Mouse (Mus musculus): ENCODE measurements around the gene Calhm3. TPM values are rescaled to one million over a fixed set of nuclear protein-coding genes. Genes with fewer than 3 reads are reported as not detected.

The Calhm3 gene
- not detected in 2 replicates for polyA plus RNA-seq (2015; fragmentation: Nextera tagmentation; extraction: Ambion mirVana)

DNA sequence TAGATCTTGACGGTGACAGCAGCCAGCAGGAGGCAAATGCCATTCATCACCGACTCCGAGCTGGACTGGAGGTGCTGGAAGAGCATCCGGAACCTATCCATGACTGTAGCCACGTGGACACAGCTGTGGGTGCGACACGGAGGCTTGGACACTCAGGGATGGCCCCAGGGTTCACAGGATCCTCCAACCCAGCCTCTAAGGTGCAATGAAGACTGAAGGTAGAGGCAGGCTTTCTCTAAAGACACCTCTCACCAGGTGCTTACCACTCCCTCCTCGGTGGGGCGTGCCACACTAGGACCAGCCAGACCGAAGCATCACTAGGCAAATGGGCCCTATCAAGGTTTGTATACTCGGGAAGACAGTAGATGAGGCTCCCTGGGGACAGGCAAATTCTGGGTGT lies at the start of gene Calhm3:
Calhm3 (minus strand) TSS at position 101 of the 400 bp plus-strand sequence.
- Histone ChIP-seq H3K4me1 (ENCODE audit: insufficient read depth, low read length) (no peaks in the 10 kb centered on the region), H3K27ac (ENCODE audit: low read length) (no peak within 1 kb of the TSS), H3K4me2 (replicated peaks; ENCODE audit: low read depth, low read length) (no peak within 1 kb of the TSS), H3K9me3 (ENCODE audit: low read length) (no peaks in the 10 kb centered on the region), H3K36me3 (ENCODE audit: insufficient read depth, low read length) (no peaks in the 10 kb centered on the region), H3K9ac (replicated peaks; ENCODE audit: low read length) (no peak within 1 kb of the TSS), H3K4me3 (ENCODE audit: low read length) (no peak within 1 kb of the TSS), H3K27me3 (ENCODE audit: insufficient read depth, low read length) (no peaks in the 10 kb centered on the region)
- no peak for ATAC-seq (ENCODE audit: low FRiP score, low TSS enrichment)
- 81% methylated on average over 11 of the region's 11 CpGs for WGBS

DNA sequence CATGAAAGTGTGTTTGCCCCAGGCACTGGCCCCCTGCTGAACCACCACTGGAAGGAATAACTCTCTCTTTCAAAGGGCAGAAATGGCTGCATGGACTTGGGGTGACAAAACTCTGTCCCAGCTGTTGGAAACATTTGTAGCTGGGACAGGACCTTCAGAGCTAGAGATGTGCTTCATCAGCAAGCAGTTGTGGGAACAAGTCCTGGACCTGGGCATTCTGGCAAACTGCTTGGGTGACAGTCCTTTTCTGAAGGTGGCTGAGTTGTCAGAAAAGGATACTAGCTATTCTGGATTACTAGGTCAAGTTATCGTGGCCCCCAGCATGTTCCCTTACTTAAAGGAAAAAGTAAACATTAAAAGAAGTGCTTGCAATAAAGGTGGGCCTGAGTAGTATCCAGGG lies 48.6 kb upstream of the Calhm3 start:
- no peak overlapping the region for H3K27ac ChIP-seq (ENCODE audit: low read length)
- H3K27me3 ChIP-seq (ENCODE audit: insufficient read depth, low read length) = no peaks in the 10 kb centered on the region
- H3K4me3 ChIP-seq (ENCODE audit: low read length) = no peak overlapping the region
- H3K4me2 ChIP-seq (replicated peaks; ENCODE audit: low read depth, low read length) = no peak overlapping the region
- H3K9ac ChIP-seq (replicated peaks; ENCODE audit: low read length) = no peak overlapping the region
- ATAC-seq (ENCODE audit: low FRiP score, low TSS enrichment) = no peak
- no peaks in the 10 kb centered on the region for H3K36me3 ChIP-seq (ENCODE audit: insufficient read depth, low read length)
- H3K4me1 ChIP-seq (ENCODE audit: insufficient read depth, low read length) = peaks cover 8% of the 10 kb centered on the region
- WGBS = 84% methylated on average over 1 of the region's 1 CpGs
- no peaks in the 10 kb centered on the region for H3K9me3 ChIP-seq (ENCODE audit: low read length)

DNA sequence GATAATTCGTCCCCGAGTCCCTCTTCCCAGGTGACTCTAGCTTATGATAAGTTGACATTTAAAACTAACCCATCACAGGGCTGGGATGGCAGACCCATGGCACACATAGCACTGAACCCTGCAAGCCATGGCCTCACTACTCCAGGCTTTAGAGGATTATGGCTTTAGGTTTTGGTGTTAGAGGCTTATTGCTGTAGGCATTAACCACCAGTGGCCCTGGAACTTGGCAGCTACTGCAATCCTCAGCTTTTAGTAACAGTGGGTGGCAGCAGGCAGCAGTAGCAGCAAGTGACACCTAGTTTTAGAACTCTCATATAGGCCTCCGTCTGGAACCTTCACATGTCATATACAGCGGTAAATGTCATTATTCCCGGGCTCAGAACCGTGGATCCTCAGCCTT lies 47.1 kb upstream of the Calhm3 start:
- H3K4me1 ChIP-seq (ENCODE audit: insufficient read depth, low read length) = peaks cover 8% of the 10 kb centered on the region
- no peak overlapping the region for H3K4me3 ChIP-seq (ENCODE audit: low read length)
- no peaks in the 10 kb centered on the region for H3K9me3 ChIP-seq (ENCODE audit: low read length)
- no peak overlapping the region for H3K4me2 ChIP-seq (replicated peaks; ENCODE audit: low read depth, low read length)
- H3K27me3 ChIP-seq (ENCODE audit: insufficient read depth, low read length) = no peaks in the 10 kb centered on the region
- WGBS = 91% methylated on average over 6 of the region's 6 CpGs
- no peak overlapping the region for H3K9ac ChIP-seq (replicated peaks; ENCODE audit: low read length)
- H3K36me3 ChIP-seq (ENCODE audit: insufficient read depth, low read length) = no peaks in the 10 kb centered on the region
- ATAC-seq (ENCODE audit: low FRiP score, low TSS enrichment) = no peak
- no peak overlapping the region for H3K27ac ChIP-seq (ENCODE audit: low read length)

DNA sequence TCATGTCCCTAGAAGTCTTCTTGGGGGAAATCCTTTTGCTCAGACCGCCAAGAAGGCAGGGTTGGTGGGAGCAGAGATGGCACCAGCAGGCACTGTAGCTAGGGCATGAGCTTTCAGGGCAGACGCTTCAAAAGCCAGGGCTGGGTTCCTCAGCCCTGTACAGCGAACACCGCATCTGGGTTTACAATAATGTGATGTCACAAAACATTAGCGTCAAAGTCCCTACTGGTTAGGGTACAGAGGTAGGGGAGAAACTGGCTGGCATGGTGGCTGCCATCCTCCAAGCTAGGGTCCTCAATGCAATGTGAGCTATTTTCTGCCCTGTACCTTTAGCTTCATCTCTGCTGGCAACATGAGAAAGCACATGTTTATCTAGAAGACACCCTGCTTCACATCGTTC lies 45.5 kb upstream of the Calhm3 start:
- no peak for ATAC-seq (ENCODE audit: low FRiP score, low TSS enrichment)
- Histone ChIP-seq H3K4me3 (ENCODE audit: low read length) (no peak overlapping the region), H3K27ac (ENCODE audit: low read length) (no peak overlapping the region), H3K9ac (replicated peaks; ENCODE audit: low read length) (no peak overlapping the region), H3K36me3 (ENCODE audit: insufficient read depth, low read length) (no peaks in the 10 kb centered on the region), H3K4me2 (replicated peaks; ENCODE audit: low read depth, low read length) (no peak overlapping the region), H3K9me3 (ENCODE audit: low read length) (no peaks in the 10 kb centered on the region), H3K27me3 (ENCODE audit: insufficient read depth, low read length) (no peaks in the 10 kb centered on the region), H3K4me1 (ENCODE audit: insufficient read depth, low read length) (peaks cover 8% of the 10 kb centered on the region)
- 93% methylated on average over 6 of the region's 6 CpGs for WGBS

DNA sequence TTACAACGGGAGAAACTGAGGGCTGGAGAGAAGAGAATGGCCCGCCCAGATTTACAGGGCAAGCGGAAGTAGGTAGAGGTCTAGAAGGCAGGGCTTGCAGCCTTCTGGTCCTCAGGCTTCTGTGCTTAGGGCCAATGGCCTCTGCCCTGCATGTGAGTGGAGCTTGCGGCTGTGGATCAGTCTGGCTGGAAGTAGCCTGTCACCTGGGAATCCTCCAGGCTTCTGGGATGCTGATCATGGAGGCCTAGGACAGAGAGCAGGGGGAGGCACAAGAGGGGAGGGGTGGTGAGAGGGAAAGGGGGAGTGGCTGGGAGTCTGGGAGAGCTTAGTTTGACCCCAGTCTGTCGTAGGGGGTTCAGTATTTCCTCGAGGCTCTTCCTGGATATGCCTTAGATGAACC lies 44.9 kb upstream of the Calhm3 start:
- Histone ChIP-seq H3K4me1 (ENCODE audit: insufficient read depth, low read length) (peaks cover 8% of the 10 kb centered on the region), H3K9ac (replicated peaks; ENCODE audit: low read length) (no peak overlapping the region), H3K36me3 (ENCODE audit: insufficient read depth, low read length) (no peaks in the 10 kb centered on the region), H3K9me3 (ENCODE audit: low read length) (no peaks in the 10 kb centered on the region), H3K27me3 (ENCODE audit: insufficient read depth, low read length) (no peaks in the 10 kb centered on the region), H3K4me2 (replicated peaks; ENCODE audit: low read depth, low read length) (no peak overlapping the region), H3K27ac (ENCODE audit: low read length) (no peak overlapping the region), H3K4me3 (ENCODE audit: low read length) (no peak overlapping the region)
- 0 out of 2 replicates have a peak, but pooled peaks have one; percentile 8 for ATAC-seq (ENCODE audit: low FRiP score, low TSS enrichment)
- 54% methylated on average over 6 of the region's 6 CpGs for WGBS

DNA sequence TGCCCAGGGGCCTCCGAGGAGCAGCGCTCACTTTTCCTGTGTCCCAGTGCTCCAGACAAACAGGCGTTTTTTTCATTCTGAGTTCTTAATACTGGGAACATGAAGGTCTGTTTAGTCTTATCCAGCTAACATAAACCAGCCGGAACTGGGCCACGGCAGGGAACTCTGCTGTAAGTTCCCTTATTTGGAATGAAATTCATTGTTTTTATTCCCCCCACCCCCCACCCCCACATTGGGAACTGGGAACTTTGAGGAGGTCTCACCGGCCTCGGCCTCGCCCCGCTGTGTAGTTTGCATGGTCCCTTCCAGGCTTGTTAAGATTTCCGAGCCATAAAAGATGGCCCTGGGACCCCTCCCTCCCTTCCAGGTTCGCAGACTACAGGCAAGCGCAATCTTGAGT lies 44.4 kb upstream of the Calhm3 start:
- Histone ChIP-seq H3K4me1 (ENCODE audit: insufficient read depth, low read length) (peaks cover 8% of the 10 kb centered on the region), H3K27ac (ENCODE audit: low read length) (peak overlapping the region; percentile 19; the same call in 1 of the 2 replicates), H3K4me2 (replicated peaks; ENCODE audit: low read depth, low read length) (no peak overlapping the region), H3K27me3 (ENCODE audit: insufficient read depth, low read length) (no peaks in the 10 kb centered on the region), H3K4me3 (ENCODE audit: low read length) (no peak overlapping the region), H3K9ac (replicated peaks; ENCODE audit: low read length) (0 out of 2 replicates have a peak overlapping the region, but pooled peaks have one; percentile 20), H3K9me3 (ENCODE audit: low read length) (no peaks in the 10 kb centered on the region), H3K36me3 (ENCODE audit: insufficient read depth, low read length) (no peaks in the 10 kb centered on the region)
- 0 out of 2 replicates have a peak, but pooled peaks have one; percentile 4 for ATAC-seq (ENCODE audit: low FRiP score, low TSS enrichment)
- 43% methylated on average over 12 of the region's 12 CpGs for WGBS

DNA sequence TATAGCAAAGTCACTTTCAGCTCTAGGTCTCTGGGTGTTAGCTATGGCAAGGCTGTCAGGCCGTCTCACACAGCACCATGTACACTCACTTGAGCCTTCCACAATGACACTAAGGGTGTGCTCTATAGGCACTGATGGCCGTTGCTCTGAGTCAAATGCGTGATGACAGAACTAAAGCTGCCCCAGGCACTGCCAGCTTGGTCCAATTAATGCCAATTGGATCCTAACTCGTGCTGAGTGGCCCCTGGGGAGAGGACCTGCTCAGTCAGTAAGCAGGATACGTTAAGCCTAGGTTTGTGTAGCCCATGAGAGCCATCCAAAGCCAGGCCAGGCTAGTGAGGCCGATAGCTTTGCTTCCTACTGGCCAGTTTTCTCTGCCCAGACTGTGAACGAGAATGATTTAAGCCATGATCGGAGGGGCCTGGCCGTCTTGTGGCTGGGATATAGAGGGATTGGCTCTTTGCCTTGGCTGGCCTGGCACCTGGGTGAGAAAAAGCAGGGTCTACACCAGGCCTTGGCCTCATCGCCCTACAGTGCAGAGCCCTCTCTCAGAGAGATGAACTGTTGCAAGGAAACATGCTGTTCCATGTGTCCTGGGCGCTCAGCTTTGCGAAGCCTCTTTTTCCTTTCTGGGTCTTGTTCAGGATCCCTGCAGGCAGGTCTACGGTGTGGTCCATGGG lies 41.2 kb upstream of the Calhm3 start:
- 87% methylated on average over 13 of the region's 13 CpGs for WGBS
- ATAC-seq (ENCODE audit: low FRiP score, low TSS enrichment) = no peak

DNA sequence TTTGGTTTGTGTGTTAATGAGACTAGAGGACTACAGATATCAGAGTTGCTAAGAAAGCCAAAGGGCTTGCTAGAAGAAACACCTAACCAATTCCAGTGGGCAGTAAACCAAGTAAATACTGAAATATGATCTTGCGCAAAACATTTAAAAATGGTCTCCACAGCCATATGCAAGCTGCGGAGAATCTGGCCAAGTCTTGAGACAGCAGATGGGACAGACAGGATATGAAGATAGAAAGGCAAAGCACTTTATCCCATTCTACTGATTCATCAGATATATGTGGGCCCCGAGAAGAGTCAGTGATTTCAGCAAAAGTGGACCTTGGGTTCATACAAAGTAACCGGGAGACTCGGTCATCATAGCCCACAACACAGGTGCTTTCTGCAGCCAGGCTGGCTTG lies 34.6 kb upstream of the Calhm3 start:
- no peaks in the 10 kb centered on the region for H3K27me3 ChIP-seq (ENCODE audit: insufficient read depth, low read length)
- no peak for ATAC-seq (ENCODE audit: low FRiP score, low TSS enrichment)
- H3K9me3 ChIP-seq (ENCODE audit: low read length) = no peaks in the 10 kb centered on the region
- H3K36me3 ChIP-seq (ENCODE audit: insufficient read depth, low read length) = no peaks in the 10 kb centered on the region
- H3K27ac ChIP-seq (ENCODE audit: low read length) = no peak overlapping the region
- no peak overlapping the region for H3K4me3 ChIP-seq (ENCODE audit: low read length)
- 97% methylated on average over 5 of the region's 5 CpGs for WGBS
- H3K4me2 ChIP-seq (replicated peaks; ENCODE audit: low read depth, low read length) = no peak overlapping the region
- no peak overlapping the region for H3K9ac ChIP-seq (replicated peaks; ENCODE audit: low read length)
- 0 out of 2 replicates have a peak, but pooled peaks cover 4% of the 10 kb centered on the region for H3K4me1 ChIP-seq (ENCODE audit: insufficient read depth, low read length)

More for the DNA sequence above, 41.2 kb upstream of the Calhm3 start:
- no peaks in the 10 kb centered on the region for H3K27me3 ChIP-seq (ENCODE audit: insufficient read depth, low read length)
- no peak overlapping the region for H3K4me2 ChIP-seq (replicated peaks; ENCODE audit: low read depth, low read length)
- no peak overlapping the region for H3K27ac ChIP-seq (ENCODE audit: low read length)
- peaks cover 8% of the 10 kb centered on the region for H3K4me1 ChIP-seq (ENCODE audit: insufficient read depth, low read length)
- H3K36me3 ChIP-seq (ENCODE audit: insufficient read depth, low read length) = no peaks in the 10 kb centered on the region
- no peak overlapping the region for H3K9ac ChIP-seq (replicated peaks; ENCODE audit: low read length)
- H3K4me3 ChIP-seq (ENCODE audit: low read length) = no peak overlapping the region
- H3K9me3 ChIP-seq (ENCODE audit: low read length) = no peaks in the 10 kb centered on the region

DNA sequence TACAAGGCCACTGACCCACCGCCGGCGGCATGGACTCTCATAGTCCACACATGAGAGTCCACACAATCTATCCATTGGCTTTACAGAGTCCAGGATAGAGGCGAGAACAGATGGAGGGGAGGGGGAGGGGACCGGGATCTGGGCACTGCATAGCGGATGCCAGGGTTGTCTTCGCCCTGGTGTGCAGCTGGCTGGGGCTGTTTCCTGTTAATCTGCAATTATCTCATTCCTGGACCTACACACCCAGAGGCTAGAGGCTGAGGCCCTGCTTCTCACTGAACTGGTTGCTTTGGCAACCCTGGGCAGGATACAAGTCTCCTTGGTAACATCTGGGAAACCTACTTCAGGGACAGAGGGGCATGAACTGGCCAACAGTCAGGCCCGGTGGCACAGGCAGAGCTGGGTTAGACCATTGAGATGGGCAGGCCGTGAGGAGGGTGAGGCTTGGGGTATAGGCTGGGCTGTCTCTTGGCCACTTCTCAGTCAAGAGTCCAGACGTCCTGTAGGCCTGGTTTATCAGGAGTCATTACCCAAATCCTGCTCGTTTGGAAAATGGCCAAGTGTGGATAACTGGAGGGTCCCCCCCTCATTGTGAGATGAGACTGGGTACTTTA lies 31.1 kb upstream of the Calhm3 start:
- H3K27me3 ChIP-seq (ENCODE audit: insufficient read depth, low read length) = no peaks in the 10 kb centered on the region
- no peak overlapping the region for H3K9ac ChIP-seq (replicated peaks; ENCODE audit: low read length)
- no peaks in the 10 kb centered on the region for H3K36me3 ChIP-seq (ENCODE audit: insufficient read depth, low read length)
- 0 out of 2 replicates have a peak, but pooled peaks cover 4% of the 10 kb centered on the region for H3K4me1 ChIP-seq (ENCODE audit: insufficient read depth, low read length)
- 77% methylated on average over 11 of the region's 11 CpGs for WGBS
- peak; percentile 19; the same call in 1 of the 2 replicates for ATAC-seq (ENCODE audit: low FRiP score, low TSS enrichment)
- H3K4me2 ChIP-seq (replicated peaks; ENCODE audit: low read depth, low read length) = no peak overlapping the region
- no peak overlapping the region for H3K4me3 ChIP-seq (ENCODE audit: low read length)
- H3K9me3 ChIP-seq (ENCODE audit: low read length) = no peaks in the 10 kb centered on the region
- H3K27ac ChIP-seq (ENCODE audit: low read length) = no peak overlapping the region
